Mouse (Mus musculus) gastrocnemius, postnatal 10 days (tissue): ENCODE results near the gene Nt5dc1. TPM values are rescaled to one million over a fixed set of nuclear protein-coding genes. Genes with fewer than 3 reads are reported as not detected.

Experiments
- total RNA-seq, 2 experiments: library from RNA; stranded (reverse); gene quantifications; 2 replicates each; pipeline ENCODE4 v1.2.3; 2021

Nt5dc1 gene
- total RNA-seq, 2 experiments from 2014 or later, result 6.2 to 8.2 TPM

Other genes starting within 250 kb of the Nt5dc1 start
- gene Dse, start 210.8 kb downstream of the Nt5dc1 start, total RNA-seq, result 10 to 100 TPM; 12.6 to 16.7 TPM
- 10 to 100 TPM; 42.4 to 46.2 TPM for gene Tspyl1, start 136.4 kb downstream of the Nt5dc1 start, total RNA-seq
- 1 to 10 TPM; 2.3 to 2.5 TPM for gene Tspyl4, start 121.1 kb downstream of the Nt5dc1 start, total RNA-seq
- 1 to 10 TPM in 1 of 2 experiments, not detected in 1; 4.7 TPM for gene Col10a1, start 28.6 kb downstream of the Nt5dc1 start, total RNA-seq
- gene Frk, start 64.8 kb upstream of the Nt5dc1 start, total RNA-seq, result 1 to 10 TPM; 2.7 to 3.0 TPM